ENCODE assay signal across 14 mouse cellular contexts in genomic region chr19:21370782-21371181, GRCm38 (mm10).
"Had no signal": no experiment of that assay in that cellular context is flagged by ENCODE, and none has a peak within 500 bp of the region (broad histone marks: within the 10 kb centered on the region; RNA-seq: fewer than 3 reads in every experiment).

No protein-coding gene starts in this region.

- DNase-seq: kidney, adult 11 months; kidney, postnatal 10 days; kidney, postnatal 4 days; lung, embryonic 14.5 days; lung, postnatal 10 days; lung, postnatal 4 days; right cerebral cortex, postnatal 14 days; thymus, postnatal 4 days had no signal

- H3K4me3 ChIP-seq: layer of hippocampus, adult 2 months; left cerebral cortex, adult 2 months; limb, embryonic 10.5 days; liver, embryonic 15.5 days; stomach, embryonic 15.5 days had no signal

- H3K4me2 ChIP-seq: liver, embryonic 11.5 days; liver, embryonic 15.5 days; lung, embryonic 14.5 days; stomach, embryonic 15.5 days had no signal

- H3K27ac ChIP-seq: layer of hippocampus, adult 2 months; left cerebral cortex, adult 2 months; limb, embryonic 10.5 days; liver, embryonic 15.5 days; stomach, embryonic 15.5 days had no signal

- H3K4me1 ChIP-seq: limb, embryonic 10.5 days; liver, embryonic 15.5 days; stomach, embryonic 15.5 days had no signal

- H3K36me3 ChIP-seq: limb, embryonic 10.5 days; liver, embryonic 15.5 days; stomach, embryonic 15.5 days had no signal

- H3K9me3 ChIP-seq: limb, embryonic 10.5 days; liver, embryonic 15.5 days; stomach, embryonic 15.5 days had no signal

- H3K9ac ChIP-seq: liver, embryonic 15.5 days; lung, embryonic 14.5 days; stomach, embryonic 15.5 days had no signal

- H3K27me3 ChIP-seq: liver, embryonic 15.5 days; stomach, embryonic 15.5 days had no signal
